Mouse (Mus musculus) mouse embryonic stem cell (cell line): ENCODE measurements around the gene Fam166b.

ENCODE experiments used
- in situ Hi-C, 2 experiments: fragments of 300-500 bp; cut with MboI; formaldehyde crosslinking; loops; 1 replicate in 1 of 2; 3 replicates in 1 of 2; pipeline ENCODE4 v1.14.3; 2019 to 2020; ENCODE audit warnings: low sequenced_read_pairs in 2 of 2, low pct_unique_long_range_greater_than_20kb in 1 of 2, mixed read lengths in 1 of 2; ENCODE audit not compliant: unreplicated experiment in 1 of 2

Gene Fam166b

GRCm38 (mm10) chr4:43441639-43442038 is 12.7 kb upstream of the Fam166b start, which contains the start of gene Tesk1:
TSS of gene Tesk1 (plus strand) at chr4:43441939.
- in situ Hi-C loops, result loop anchor here (5.0 kb wide), 2 partner anchors 36 to 41 kb away; partner anchors contain the start of gene Sit1 (in 1 of the 2)

DNA sequence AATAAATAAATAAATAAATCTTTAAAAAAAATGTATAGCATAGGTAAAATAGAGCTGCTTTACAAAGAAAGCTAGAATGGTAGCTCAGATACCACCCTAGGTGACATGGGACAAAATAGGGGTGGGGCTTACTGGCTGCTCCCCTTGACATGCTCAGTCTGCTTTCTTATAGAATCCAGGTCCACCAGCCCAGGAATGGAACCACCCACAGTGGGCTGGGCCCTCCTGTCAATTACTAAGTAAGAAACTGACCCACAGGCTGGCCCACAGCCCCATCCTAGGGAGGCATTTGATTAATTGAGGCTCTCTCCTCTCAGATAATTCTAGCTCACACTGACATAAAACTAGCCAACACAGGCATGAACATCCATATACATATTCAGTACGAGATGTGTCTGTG is 3.9 kb upstream of the Fam166b start:
- in situ Hi-C loops, result no loop called here

DNA sequence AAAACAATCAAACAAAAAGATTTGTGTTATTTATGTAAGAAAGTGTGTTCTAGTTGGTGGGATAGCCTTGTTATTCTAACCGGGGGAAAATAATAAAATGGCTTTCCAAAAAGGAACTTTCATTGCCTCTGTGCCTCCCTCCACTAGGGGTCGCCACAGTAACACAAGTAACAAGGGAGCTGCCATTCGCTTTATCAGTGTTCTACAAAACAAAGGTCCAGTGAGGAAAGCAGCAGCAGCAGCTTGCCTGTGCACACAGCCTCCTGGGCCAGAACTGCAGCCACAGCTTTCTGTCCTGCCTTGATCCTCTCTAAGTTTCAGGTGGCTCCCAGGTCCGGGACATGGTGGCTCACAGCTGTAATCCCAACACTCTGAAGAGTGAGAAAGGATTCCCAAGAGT is 2.8 kb upstream of the Fam166b start:
- in situ Hi-C loops, result no loop called here

DNA sequence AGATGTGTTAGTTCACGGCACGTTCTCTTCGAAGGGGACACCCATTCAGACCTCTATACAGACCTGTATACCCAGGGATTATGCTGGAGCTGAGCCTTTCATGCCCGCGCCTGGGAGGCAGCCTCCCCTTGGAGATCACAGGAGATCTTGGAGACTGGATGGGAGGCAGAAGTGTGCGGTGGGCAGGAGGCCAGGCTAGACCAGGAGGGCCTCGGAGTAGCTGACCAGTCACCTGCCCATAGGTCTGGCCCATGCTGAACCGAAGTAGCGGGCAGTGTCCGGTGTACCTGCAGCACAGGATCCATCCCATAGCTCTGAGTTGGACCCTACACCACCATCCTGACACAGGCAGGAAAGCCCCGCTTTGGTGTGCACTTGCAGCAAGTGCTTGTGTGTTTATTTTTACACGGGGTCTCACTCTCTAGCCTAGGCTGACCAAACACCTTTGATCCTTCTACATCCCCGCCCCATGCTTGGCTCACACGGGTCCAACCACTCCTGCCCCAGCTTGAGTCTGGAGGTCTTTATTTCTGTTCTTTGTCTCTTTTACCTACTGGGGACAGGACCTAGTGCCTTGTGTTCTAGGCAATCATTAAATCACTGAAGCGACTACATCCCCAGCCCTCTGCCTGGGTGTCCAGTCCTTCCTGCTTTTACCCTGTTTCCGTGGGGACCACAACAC is 613 bp downstream of the Fam166b start:
- in situ Hi-C loops, result no loop called here

GRCm38 (mm10) chr4:43427501-43428179 is 1.3 kb downstream of the Fam166b start:
- in situ Hi-C loops, result no loop called here

DNA sequence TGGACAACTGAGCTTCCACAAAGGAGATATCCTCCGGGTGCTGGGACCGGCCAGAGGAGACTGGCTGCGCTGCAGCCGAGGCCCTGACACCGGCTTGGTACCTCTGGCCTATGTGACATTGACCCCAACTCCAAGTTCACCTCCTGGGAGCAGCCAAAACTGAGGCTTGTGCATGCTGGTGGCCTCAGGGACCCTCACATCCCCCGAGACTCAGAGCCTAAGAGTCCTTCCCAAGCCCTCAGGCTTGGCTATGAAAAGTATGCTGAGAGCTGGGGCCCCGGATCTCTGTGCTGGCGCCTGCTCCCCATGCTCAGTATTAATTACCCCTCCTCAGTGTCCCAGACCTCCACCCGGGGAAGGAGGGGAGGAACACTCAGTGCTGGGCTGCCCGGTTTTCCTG is 2.4 kb downstream of the Fam166b start:
- in situ Hi-C loops, result no loop called here

GRCm38 (mm10) chr4:43425648-43426380 is 3.1 kb downstream of the Fam166b start:
- in situ Hi-C loops, result no loop called here

- in situ Hi-C loops, result no loop called here
These were observed 3.7 kb downstream of the Fam166b start for GRCm38 (mm10) chr4:43425197-43425596.

- in situ Hi-C loops, result loop anchor here in 1 of 2 experiments (5.0 kb wide), 1 partner anchor 42 kb away; the partner anchor contains the start of gene Rusc2
These were observed 4.9 kb downstream of the Fam166b start for GRCm38 (mm10) chr4:43424072-43424471.

DNA sequence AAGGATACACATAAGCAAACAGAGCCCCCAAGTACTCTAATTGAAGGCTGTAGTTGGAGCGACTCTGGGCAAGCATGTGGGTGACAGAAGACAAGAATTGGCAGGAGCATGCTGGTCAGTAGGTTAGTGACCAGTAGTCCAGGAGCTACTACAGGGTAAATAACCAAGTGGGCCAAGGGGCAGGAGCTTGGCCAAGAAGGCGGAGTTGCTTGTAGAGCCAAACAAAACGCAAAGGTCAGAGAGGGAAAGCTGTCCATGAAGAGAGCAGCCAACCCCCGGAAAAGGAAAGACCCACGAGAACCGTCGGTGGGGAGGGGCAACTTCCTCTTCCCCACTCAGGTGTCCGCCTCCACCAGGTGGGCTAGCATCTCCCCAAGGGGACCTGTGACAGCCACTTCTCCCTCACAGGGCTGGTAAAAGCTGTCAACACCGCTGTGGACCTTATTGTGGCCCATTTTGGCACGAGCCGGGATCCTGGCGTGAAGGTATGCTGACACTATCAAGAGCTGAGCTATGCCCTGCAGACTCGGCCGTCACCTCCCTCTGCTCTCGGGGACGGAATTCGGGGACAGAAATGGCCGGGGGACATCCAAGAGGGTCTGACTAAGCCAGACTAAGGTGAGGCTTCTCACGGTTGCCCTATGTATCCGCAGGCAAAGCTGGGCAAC is 5.5 kb downstream of the Fam166b start:
- in situ Hi-C loops, result loop anchor here in 1 of 2 experiments (5.0 kb wide), 1 partner anchor 41 kb away; the partner anchor contains the start of gene Rusc2

GRCm38 (mm10) chr4:43421632-43422240 is 7.2 kb downstream of the Fam166b start:
- in situ Hi-C loops, result loop anchor here in 1 of 2 experiments (5.0 kb wide), 1 partner anchor 39 kb away; the partner anchor contains the start of gene Rusc2

DNA sequence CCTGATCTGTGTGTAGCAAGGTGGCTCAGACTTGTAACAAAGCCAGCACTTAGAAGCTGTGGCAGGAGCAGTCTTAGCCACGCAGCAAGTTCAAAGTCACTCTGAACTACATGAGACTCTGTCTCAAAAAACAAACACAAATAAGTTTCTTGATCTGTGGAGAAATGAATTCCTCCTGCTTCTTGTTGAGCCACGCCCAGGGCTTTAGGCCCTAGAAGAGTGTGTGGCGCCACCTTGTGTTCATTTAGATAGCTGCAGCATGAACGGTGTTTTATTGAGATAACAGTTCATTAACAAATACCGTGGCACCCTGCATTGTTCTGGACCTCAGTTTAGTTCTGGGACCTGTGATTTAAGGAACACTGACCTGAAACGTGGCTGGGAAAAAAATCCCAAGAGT is 8.6 kb downstream of the Fam166b start:
- in situ Hi-C loops, result loop anchor here in 1 of 2 experiments (5.0 kb wide), 1 partner anchor 38 kb away; the partner anchor contains the start of gene Rusc2

- in situ Hi-C loops, result loop anchor here in 1 of 2 experiments (5.0 kb wide), 1 partner anchor 38 kb away; the partner anchor contains the start of gene Rusc2
These were observed 9.1 kb downstream of the Fam166b start for GRCm38 (mm10) chr4:43419801-43420281.

DNA sequence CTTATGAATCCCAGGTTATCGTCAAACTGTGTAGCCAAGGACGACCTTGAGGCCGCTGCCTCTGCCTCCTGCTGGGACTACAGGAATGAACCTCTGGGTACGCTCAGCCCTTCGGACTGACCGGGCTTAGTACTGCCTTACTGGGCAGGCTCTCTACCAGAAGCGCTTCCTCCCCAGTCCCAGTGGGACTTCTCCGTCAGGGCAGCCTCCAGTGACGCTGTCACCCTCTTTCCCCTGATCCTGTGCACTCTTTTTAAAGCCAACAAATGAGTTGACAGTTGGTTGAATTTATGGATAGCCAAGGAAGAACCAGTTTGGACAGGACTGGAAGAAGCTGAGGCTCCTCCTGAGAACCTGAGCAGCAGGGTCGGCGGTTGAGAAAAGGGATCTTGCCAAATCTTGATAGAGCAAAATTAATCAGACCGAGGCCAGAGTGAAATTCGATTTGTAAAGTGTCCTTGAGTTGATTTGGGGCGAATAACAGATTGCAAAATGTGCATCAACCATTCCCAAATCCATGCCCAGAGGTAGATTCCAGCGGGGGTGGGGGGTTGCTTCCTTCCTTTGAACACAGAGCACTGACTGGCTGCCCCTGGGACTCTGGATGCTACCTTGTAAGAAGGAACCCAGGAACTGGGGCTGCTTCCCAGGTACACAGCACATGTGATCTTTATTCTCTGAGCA is 9.8 kb downstream of the Fam166b start:
- in situ Hi-C loops, result no loop called here

DNA sequence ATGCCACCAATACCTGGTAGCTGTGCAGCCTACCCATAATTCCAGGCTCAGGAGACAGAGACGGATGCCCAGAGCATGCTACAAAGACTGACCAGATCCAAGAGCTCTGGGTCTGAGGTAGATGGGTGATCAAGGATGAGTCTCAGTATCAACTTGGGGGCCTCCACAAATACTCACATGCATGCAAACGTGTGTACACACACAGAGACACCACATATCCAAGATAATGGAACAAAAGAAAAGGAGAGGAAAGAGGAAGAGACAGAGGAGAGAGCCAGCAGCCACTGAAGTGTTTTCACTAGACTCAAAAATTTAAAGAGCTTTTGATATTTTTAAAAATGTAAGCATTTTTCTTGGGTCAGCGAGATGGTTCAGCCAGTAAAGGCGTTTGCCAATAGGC is 10.5 kb downstream of the Fam166b start:
- in situ Hi-C loops, result no loop called here

- in situ Hi-C loops, result no loop called here
These were observed 11.5 kb downstream of the Fam166b start for GRCm38 (mm10) chr4:43417269-43418062.

DNA sequence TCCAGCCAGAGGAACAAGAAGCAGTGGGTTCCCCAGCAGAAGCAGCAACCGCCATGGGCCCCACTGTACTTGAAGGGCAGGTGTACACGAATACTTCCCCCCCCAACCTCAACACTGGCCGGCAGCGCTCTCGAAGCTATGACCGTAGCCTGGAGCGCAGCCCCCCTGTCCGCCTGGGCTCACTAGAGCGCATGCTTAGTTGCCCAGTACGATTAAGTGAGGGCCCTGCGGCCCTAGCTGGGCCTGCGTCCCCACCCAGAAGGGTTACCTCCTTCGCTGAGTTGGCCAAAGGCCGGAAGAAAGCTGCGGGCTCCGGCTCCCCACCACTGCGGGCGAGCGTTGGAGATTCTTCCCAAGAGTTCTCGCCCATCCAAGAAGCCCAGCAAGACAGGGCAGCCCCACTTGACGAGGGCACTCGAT is 12.9 kb downstream of the Fam166b start:
- in situ Hi-C loops, result no loop called here
